Mouse (Mus musculus): ENCODE measurements around the gene Micu2. TPM values are rescaled to one million over a fixed set of nuclear protein-coding genes. Genes with fewer than 3 reads are reported as not detected.

The Micu2 gene
- polyA plus RNA-seq, 1 experiment from 2014 or later, result 84.4 TPM

GRCm38 (mm10) chr14:57982450-57982849 is 16.6 kb downstream of the Micu2 start:
- peaks cover 23% of the 10 kb centered on the region; the same call in 1 of the 2 replicates for H3K4me1 ChIP-seq (replicated peaks; ENCODE audit: insufficient read depth, low read length)
- DNase-seq (ENCODE audit: low spot score) (no peak), ATAC-seq (replicated peaks; ENCODE audit: low FRiP score, low read depth) (no peak)
- peak overlapping the region; percentile 23; the same call in 1 of the 2 replicates for H3K4me2 ChIP-seq (ENCODE audit: low read length)
- no peak overlapping the region for H3K4me3 ChIP-seq (replicated peaks; ENCODE audit: low read depth, low read length)
- no peak overlapping the region for H3K9ac ChIP-seq (ENCODE audit: low read depth, low read length)
- H3K9me3 ChIP-seq (replicated peaks; ENCODE audit: low read length), result no peaks in the 10 kb centered on the region
- no peak overlapping the region for H3K27ac ChIP-seq
- no peaks in the 10 kb centered on the region for H3K36me3 ChIP-seq (ENCODE audit: insufficient read depth, low read length)
- TF ChIP-seq CTCF (IDR thresholded peaks at IDR 0.05; ENCODE audit: low read depth), result no peak
- 29% methylated on average over 7 of the region's 7 CpGs for WGBS
- no peaks in the 10 kb centered on the region for H3K27me3 ChIP-seq (ENCODE audit: insufficient read depth, low read length)

DNA sequence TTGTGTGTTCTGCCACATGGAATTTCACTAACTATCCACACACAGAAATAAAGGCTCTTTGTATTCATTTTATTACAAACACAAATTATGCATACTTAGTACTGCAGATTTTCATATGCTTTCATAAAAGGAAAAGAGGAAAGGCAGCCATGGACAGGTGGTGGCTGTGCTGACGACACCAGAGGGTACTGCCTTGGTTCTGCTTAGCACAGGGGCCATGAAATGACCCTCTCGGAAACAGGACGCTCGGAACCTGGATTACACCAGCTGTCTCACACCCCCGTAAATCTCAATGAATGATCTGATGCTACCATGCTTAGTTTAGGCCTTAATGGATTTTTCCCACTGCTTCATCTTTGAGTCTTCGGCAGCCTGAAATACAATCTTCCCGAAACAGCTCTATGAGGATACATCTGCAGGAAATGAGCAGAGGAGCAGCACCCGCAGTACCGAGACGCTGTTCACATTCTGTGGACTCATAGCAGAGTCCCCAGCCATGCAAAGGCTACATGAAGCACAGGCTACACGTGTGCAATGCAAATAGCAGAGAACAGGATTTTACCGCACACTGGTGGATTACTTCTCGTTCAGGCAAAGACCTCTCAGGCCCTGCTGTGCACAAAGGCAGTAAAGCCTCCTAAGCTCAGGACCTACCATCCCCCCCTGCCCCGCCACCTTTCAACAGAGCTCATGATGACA is 17.2 kb downstream of the Micu2 start:
- DNase-seq (ENCODE audit: low spot score) (peak; percentile 37), ATAC-seq (replicated peaks; ENCODE audit: low FRiP score, low read depth) (no peak; the same call in 1 of the 2 replicates)
- Histone ChIP-seq H3K4me3 (replicated peaks; ENCODE audit: low read depth, low read length) (no peak overlapping the region), H3K27me3 (ENCODE audit: insufficient read depth, low read length) (no peaks in the 10 kb centered on the region), H3K9ac (ENCODE audit: low read depth, low read length) (no peak overlapping the region), H3K4me1 (replicated peaks; ENCODE audit: insufficient read depth, low read length) (peaks cover 23% of the 10 kb centered on the region; the same call in 1 of the 2 replicates), H3K4me2 (ENCODE audit: low read length) (peak overlapping the region; percentile 23; the same call in 1 of the 2 replicates), H3K27ac (no peak overlapping the region), H3K36me3 (ENCODE audit: insufficient read depth, low read length) (no peaks in the 10 kb centered on the region), H3K9me3 (replicated peaks; ENCODE audit: low read length) (no peaks in the 10 kb centered on the region)
- no peak for TF ChIP-seq CTCF (IDR thresholded peaks at IDR 0.05; ENCODE audit: low read depth)
- 29% methylated on average over 14 of the region's 14 CpGs for WGBS

DNA sequence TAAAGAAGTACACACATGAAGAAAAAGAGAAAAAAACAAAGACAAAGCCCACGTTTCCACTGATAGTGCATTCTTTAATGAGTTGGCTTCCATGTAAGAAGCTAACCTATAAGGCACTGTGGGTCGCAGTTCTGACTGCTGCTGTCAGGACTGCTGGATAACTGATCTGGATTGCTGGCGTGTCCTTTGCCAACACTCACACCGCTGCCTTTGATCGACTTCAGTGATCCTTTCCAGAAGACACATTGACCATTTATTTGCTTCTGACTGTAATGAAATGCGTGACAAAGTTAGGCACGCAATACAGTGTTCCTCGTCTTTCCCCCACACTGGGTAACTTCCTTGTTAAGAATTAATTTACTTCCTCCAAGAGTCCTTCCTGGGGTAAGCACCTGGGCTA is 18.3 kb downstream of the Micu2 start:
- TF ChIP-seq CTCF (IDR thresholded peaks at IDR 0.05; ENCODE audit: low read depth), result no peak
- no peak overlapping the region for H3K4me3 ChIP-seq (replicated peaks; ENCODE audit: low read depth, low read length)
- no peak for ATAC-seq (replicated peaks; ENCODE audit: low FRiP score, low read depth)
- no peak overlapping the region for H3K9ac ChIP-seq (ENCODE audit: low read depth, low read length)
- H3K9me3 ChIP-seq (replicated peaks; ENCODE audit: low read length), result no peaks in the 10 kb centered on the region
- 65% methylated on average over 8 of the region's 8 CpGs for WGBS
- no peaks in the 10 kb centered on the region for H3K27me3 ChIP-seq (ENCODE audit: insufficient read depth, low read length)
- no peak overlapping the region for H3K27ac ChIP-seq
- no peaks in the 10 kb centered on the region for H3K36me3 ChIP-seq (ENCODE audit: insufficient read depth, low read length)
- H3K4me1 ChIP-seq (replicated peaks; ENCODE audit: insufficient read depth, low read length), result peaks cover 23% of the 10 kb centered on the region; the same call in 1 of the 2 replicates
- DNase-seq (ENCODE audit: low spot score), result no peak
- H3K4me2 ChIP-seq (ENCODE audit: low read length), result no peak overlapping the region

GRCm38 (mm10) chr14:57980179-57980578 is 18.9 kb downstream of the Micu2 start:
- no peak for TF ChIP-seq CTCF (IDR thresholded peaks at IDR 0.05; ENCODE audit: low read depth)
- H3K9me3 ChIP-seq (replicated peaks; ENCODE audit: low read length), result no peaks in the 10 kb centered on the region
- H3K4me2 ChIP-seq (ENCODE audit: low read length), result no peak overlapping the region
- ATAC-seq (replicated peaks; ENCODE audit: low FRiP score, low read depth) (no peak), DNase-seq (ENCODE audit: low spot score) (no peak)
- 42% methylated on average over 3 of the region's 3 CpGs for WGBS
- H3K27ac ChIP-seq, result no peak overlapping the region
- no peak overlapping the region for H3K4me3 ChIP-seq (replicated peaks; ENCODE audit: low read depth, low read length)
- H3K27me3 ChIP-seq (ENCODE audit: insufficient read depth, low read length), result no peaks in the 10 kb centered on the region
- H3K36me3 ChIP-seq (ENCODE audit: insufficient read depth, low read length), result no peaks in the 10 kb centered on the region
- peaks cover 23% of the 10 kb centered on the region; the same call in 1 of the 2 replicates for H3K4me1 ChIP-seq (replicated peaks; ENCODE audit: insufficient read depth, low read length)
- no peak overlapping the region for H3K9ac ChIP-seq (ENCODE audit: low read depth, low read length)

DNA sequence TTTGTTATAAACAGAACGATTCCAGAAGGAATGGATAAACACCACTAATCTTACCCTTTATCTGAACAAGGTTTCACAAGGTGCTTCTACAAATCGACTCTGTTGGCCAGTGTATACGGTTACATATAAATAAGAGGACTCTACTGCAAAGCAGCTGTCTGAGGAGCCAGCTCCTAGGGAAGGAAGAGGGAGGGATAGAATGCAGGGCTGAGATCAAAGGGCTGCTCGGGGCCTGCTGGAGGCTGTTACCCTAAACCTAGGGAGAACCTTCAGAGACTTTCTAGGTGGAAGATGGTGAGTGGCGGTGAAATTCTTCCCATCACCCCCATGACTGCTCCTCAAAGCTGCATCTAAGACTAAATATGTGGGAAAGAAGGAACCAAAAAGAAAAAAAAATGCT is 20.9 kb downstream of the Micu2 start:
- Histone ChIP-seq H3K4me2 (ENCODE audit: low read length) (no peak overlapping the region), H3K27ac (no peak overlapping the region), H3K9ac (ENCODE audit: low read depth, low read length) (no peak overlapping the region), H3K36me3 (ENCODE audit: insufficient read depth, low read length) (no peaks in the 10 kb centered on the region), H3K4me3 (replicated peaks; ENCODE audit: low read depth, low read length) (no peak overlapping the region), H3K4me1 (replicated peaks; ENCODE audit: insufficient read depth, low read length) (peaks cover 23% of the 10 kb centered on the region; the same call in 1 of the 2 replicates), H3K27me3 (ENCODE audit: insufficient read depth, low read length) (no peaks in the 10 kb centered on the region), H3K9me3 (replicated peaks; ENCODE audit: low read length) (no peaks in the 10 kb centered on the region)
- ATAC-seq (replicated peaks; ENCODE audit: low FRiP score, low read depth), result no peak
- 28% methylated on average over 5 of the region's 5 CpGs for WGBS
- no peak for DNase-seq (ENCODE audit: low spot score)
- TF ChIP-seq CTCF (IDR thresholded peaks at IDR 0.05; ENCODE audit: low read depth), result no peak

DNA sequence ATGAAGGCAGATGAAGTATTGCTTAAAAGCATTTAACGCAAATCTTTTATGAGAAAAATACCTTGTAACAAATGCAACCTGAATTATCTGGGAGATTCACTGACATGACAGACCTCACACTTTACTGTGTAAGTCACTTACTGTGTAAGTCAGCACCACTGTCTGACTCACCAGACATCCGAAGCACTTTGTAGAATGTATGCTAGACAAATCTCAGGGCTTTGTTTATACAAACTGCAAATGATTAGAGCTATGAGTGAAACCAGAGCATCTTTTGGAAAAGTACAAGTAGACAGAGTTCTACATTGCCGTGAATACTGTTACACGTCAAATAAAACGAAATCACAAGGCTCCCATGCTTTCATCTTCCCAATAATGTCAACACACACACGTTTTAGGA is 23.4 kb downstream of the Micu2 start:
- ATAC-seq (replicated peaks; ENCODE audit: low FRiP score, low read depth), result no peak
- Histone ChIP-seq H3K36me3 (ENCODE audit: insufficient read depth, low read length) (no peaks in the 10 kb centered on the region), H3K27me3 (ENCODE audit: insufficient read depth, low read length) (no peaks in the 10 kb centered on the region), H3K4me1 (replicated peaks; ENCODE audit: insufficient read depth, low read length) (0 out of 2 replicates have a peak, but pooled peaks cover 5% of the 10 kb centered on the region), H3K4me3 (replicated peaks; ENCODE audit: low read depth, low read length) (no peak overlapping the region), H3K9ac (ENCODE audit: low read depth, low read length) (no peak overlapping the region), H3K27ac (no peak overlapping the region), H3K9me3 (replicated peaks; ENCODE audit: low read length) (no peaks in the 10 kb centered on the region), H3K4me2 (ENCODE audit: low read length) (no peak overlapping the region)
- no peak for TF ChIP-seq CTCF (IDR thresholded peaks at IDR 0.05; ENCODE audit: low read depth)
- 74% methylated on average over 6 of the region's 6 CpGs for WGBS
- DNase-seq (ENCODE audit: low spot score), result no peak
